Comparison of ENCODE assay signal across 7 mouse cellular contexts in genomic region chr4:140581730-140582389, GRCm38 (mm10).
DNase-seq lines count a peak whose midpoint lies in the region; ATAC-seq and TF ChIP-seq lines count a peak whose summit lies in the region.

No protein-coding gene starts in this region.

- H3K4me3 ChIP-seq in spleen, adult 2 months (ENCODE audit: extremely low read depth, insufficient read depth, insufficient read length): peak overlapping the region; percentile 41; the same call in 1 of the 2 replicates
- H3K4me3 ChIP-seq in lung, embryonic 16.5 days (ENCODE audit: low read length): no peak overlapping the region

- no peaks in the 10 kb centered on the region for H3K27me3 ChIP-seq in spleen, adult 2 months (ENCODE audit: control insufficient read depth, insufficient read depth, low read length)
- no peaks in the 10 kb centered on the region for H3K27me3 ChIP-seq in lung, embryonic 16.5 days (ENCODE audit: control insufficient read depth, insufficient read depth, low read depth, low read length)

- no peak for TF ChIP-seq POLR2A in spleen, adult 2 months (IDR thresholded peaks at IDR 0.05; ENCODE audit: low read depth, low read length)

- peaks cover 11% of the 10 kb centered on the region; the same call in 1 of the 2 replicates for H3K4me1 ChIP-seq in spleen, adult 2 months (ENCODE audit: control insufficient read depth, insufficient read depth, insufficient read length)
- H3K4me1 ChIP-seq in lung, embryonic 16.5 days (replicated peaks; ENCODE audit: control insufficient read depth, insufficient read depth, low read length): peaks cover 6% of the 10 kb centered on the region

- TF ChIP-seq CTCF in spleen, adult 2 months (IDR thresholded peaks at IDR 0.05; ENCODE audit: extremely low read depth, insufficient read depth, insufficient read length, insufficient replicate concordance): no peak

- peak; percentile 10; the same call in 1 of the 2 replicates for ATAC-seq in common myeloid progenitor, adult 5-6 weeks (replicated peaks; ENCODE audit: low read depth, poor library complexity, severe bottlenecking)
- ATAC-seq in lung, embryonic 16.5 days (ENCODE audit: low read depth): peak; percentile 82

- no peak for DNase-seq in spleen, adult 2 months (ENCODE audit: low read depth in 1 of 2, low spot score in 2 of 2)
- DNase-seq in spleen, postnatal 14 days (ENCODE audit: low spot score in 2 of 2): no peak
- DNase-seq in heart, postnatal 14 days: peak; percentile 68 to 79
- no peak for DNase-seq in embryo, embryonic 10.5 days (ENCODE audit: low spot score)
- DNase-seq in T-cell, adult 2 months (ENCODE audit: low spot score): no peak

- intact Hi-C loops in heart, postnatal 14 days (cut with DNase I): no loop called here

- H3K9ac ChIP-seq in lung, embryonic 16.5 days (ENCODE audit: low read length): no peak overlapping the region; the same call in 1 of the 2 replicates

- no peaks in the 10 kb centered on the region for H3K9me3 ChIP-seq in lung, embryonic 16.5 days (ENCODE audit: control insufficient read depth, low read length)

- H3K4me2 ChIP-seq in lung, embryonic 16.5 days (ENCODE audit: low read depth, low read length): peak overlapping the region; percentile 12; the same call in 1 of the 2 replicates

- WGBS in spleen, adult 2 months: 67% methylated on average over 23 of the region's 23 CpGs
- 58% methylated on average over 23 of the region's 23 CpGs for WGBS in lung, embryonic 16.5 days

- peak overlapping the region; percentile 53; the same call in 1 of the 2 replicates for H3K27ac ChIP-seq in spleen, adult 2 months (ENCODE audit: insufficient read depth, low read length)
- H3K27ac ChIP-seq in lung, embryonic 16.5 days (ENCODE audit: low read length): peak overlapping the region; percentile 63

- H3K36me3 ChIP-seq in spleen, adult 2 months (ENCODE audit: control insufficient read depth, insufficient read depth, low read length): no peaks in the 10 kb centered on the region
- H3K36me3 ChIP-seq in lung, embryonic 16.5 days (ENCODE audit: control insufficient read depth, insufficient read depth, low read length): peaks cover 9% of the 10 kb centered on the region

Comparison
In these comparisons a context has a peak if more than half of its experiments do, and no peak if none do; other contexts are left out.
1. DNase-seq: peak in heart, postnatal 14 days (2 of 2); none in spleen, adult 2 months (0 of 2), spleen, postnatal 14 days (0 of 2), embryo, embryonic 10.5 days (single experiment) and T-cell, adult 2 months (single experiment).